8 mouse cellular contexts compared by ENCODE assay signal in the genomic region with DNA sequence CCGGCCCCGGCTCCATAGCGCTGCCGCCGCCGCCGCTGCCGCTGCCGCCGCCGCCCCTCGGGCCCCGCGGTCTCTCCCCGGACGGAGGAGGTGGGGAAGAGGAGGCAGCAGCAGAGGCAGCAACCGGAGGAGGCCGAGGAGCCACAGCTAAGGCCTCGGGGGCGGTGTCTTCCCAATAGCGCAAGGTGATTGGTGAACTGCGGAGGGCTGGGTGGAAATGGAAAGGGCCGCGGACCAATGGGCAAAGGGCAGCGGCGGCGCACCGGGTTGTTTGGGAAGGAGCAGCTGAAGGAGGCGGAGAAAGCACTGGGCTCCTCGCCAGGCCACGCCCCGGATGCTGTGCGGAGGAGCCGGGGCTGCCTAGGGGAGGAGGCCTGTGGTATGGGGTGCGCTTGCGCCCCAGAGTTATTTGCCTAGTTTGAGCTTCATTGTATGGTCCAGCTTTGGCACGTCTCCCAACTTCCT. TPM values are rescaled to one million over a fixed set of nuclear protein-coding genes. Genes with fewer than 3 reads are reported as not detected.
DNase-seq lines count a peak whose midpoint lies in the region; ATAC-seq lines count a peak whose summit lies in the region.

Gene Bmt2 (minus strand): TSS at position 149 of the 465 bp plus-strand sequence.

- H3K27ac ChIP-seq in brown adipose tissue, adult 24 weeks (replicated peaks; ENCODE audit: low read depth, low read length), result peak within 1 kb of the TSS; percentile 36; the same call in 1 of the 2 replicates
- H3K27ac ChIP-seq in heart, embryonic 13.5 days (replicated peaks), result peak within 1 kb of the TSS; percentile 95
- peak within 1 kb of the TSS; percentile 86 for H3K27ac ChIP-seq in liver, embryonic 12.5 days
- H3K27ac ChIP-seq in stomach, embryonic 15.5 days, result peak within 1 kb of the TSS; percentile 92

- H3K9me3 ChIP-seq in heart, embryonic 13.5 days, result no peaks in the 10 kb centered on the region
- no peaks in the 10 kb centered on the region for H3K9me3 ChIP-seq in liver, embryonic 12.5 days (replicated peaks)
- H3K9me3 ChIP-seq in stomach, embryonic 15.5 days, result no peaks in the 10 kb centered on the region

- no peaks in the 10 kb centered on the region for H3K27me3 ChIP-seq in heart, embryonic 13.5 days (replicated peaks)
- H3K27me3 ChIP-seq in liver, embryonic 12.5 days (replicated peaks), result no peaks in the 10 kb centered on the region
- no peaks in the 10 kb centered on the region for H3K27me3 ChIP-seq in stomach, embryonic 15.5 days (replicated peaks)

- peak within 1 kb of the TSS; percentile 85 for H3K4me2 ChIP-seq in heart, embryonic 13.5 days
- H3K4me2 ChIP-seq in liver, embryonic 12.5 days, result peak within 1 kb of the TSS; percentile 89
- H3K4me2 ChIP-seq in stomach, embryonic 15.5 days, result peak within 1 kb of the TSS; percentile 66

- ATAC-seq in heart, embryonic 13.5 days (ENCODE audit: extremely low read depth, insufficient number of reproducible peaks, low FRiP score, low TSS enrichment), result peak; percentile 97
- peak; percentile 99 for ATAC-seq in liver, embryonic 12.5 days
- ATAC-seq in stomach, embryonic 15.5 days (ENCODE audit: insufficient read depth, low FRiP score, low read depth), result peak; percentile 100

- H3K4me3 ChIP-seq in brown adipose tissue, adult 24 weeks (ENCODE audit: insufficient read depth, low read depth, low read length), result peak within 1 kb of the TSS; percentile 91
- H3K4me3 ChIP-seq in heart, embryonic 13.5 days, result peak within 1 kb of the TSS; percentile 92
- H3K4me3 ChIP-seq in liver, embryonic 12.5 days, result peak within 1 kb of the TSS; percentile 84
- peak within 1 kb of the TSS; percentile 87 for H3K4me3 ChIP-seq in stomach, embryonic 15.5 days (replicated peaks)

- peak within 1 kb of the TSS; percentile 94 for H3K9ac ChIP-seq in heart, embryonic 13.5 days
- peak within 1 kb of the TSS; percentile 92 for H3K9ac ChIP-seq in liver, embryonic 12.5 days
- H3K9ac ChIP-seq in stomach, embryonic 15.5 days, result peak within 1 kb of the TSS; percentile 82

- peak; percentile 100 for DNase-seq in CD4-positive, CD25-positive, alpha-beta regulatory T cell, adult 2 months (ENCODE audit: low read depth, low spot score)
- peak; percentile 78 for DNase-seq in fat pad, adult 2 months (ENCODE audit: extremely low read depth, low read depth, low spot score)
- peak; percentile 100 for DNase-seq in kidney, postnatal 10 days
- DNase-seq in natural killer cell, adult 2 months (ENCODE audit: low spot score in 2 of 2), result peak; percentile 97 to 98

- peaks cover 2% of the 10 kb centered on the region; the same call in 1 of the 2 replicates for H3K4me1 ChIP-seq in brown adipose tissue, adult 24 weeks (ENCODE audit: control insufficient read depth, insufficient read depth, insufficient read length, low read length)
- peaks cover 21% of the 10 kb centered on the region for H3K4me1 ChIP-seq in heart, embryonic 13.5 days
- peaks cover 15% of the 10 kb centered on the region for H3K4me1 ChIP-seq in liver, embryonic 12.5 days
- H3K4me1 ChIP-seq in stomach, embryonic 15.5 days, result 0 out of 2 replicates have a peak, but pooled peaks cover 2% of the 10 kb centered on the region

- peaks cover 4% of the 10 kb centered on the region; the same call in 1 of the 2 replicates for H3K36me3 ChIP-seq in heart, embryonic 13.5 days
- no peaks in the 10 kb centered on the region for H3K36me3 ChIP-seq in liver, embryonic 12.5 days
- H3K36me3 ChIP-seq in stomach, embryonic 15.5 days, result no peaks in the 10 kb centered on the region

- under 1% methylated on average over 37 of the region's 37 CpGs for WGBS in heart, embryonic 13.5 days
- WGBS in liver, embryonic 12.5 days (ENCODE audit: insufficient replicate concordance), result under 1% methylated on average over 37 of the region's 37 CpGs
- WGBS in stomach, embryonic 15.5 days, result under 1% methylated on average over 35 of the region's 37 CpGs

RNA-seq across cellular contexts. Expression of gene Bmt2, which starts in this region (rescaled TPM):
- 6.3 and 6.5 TPM in 2 replicates for polyA plus RNA-seq in brown adipose tissue, adult 24 weeks (2012; ENCODE audit: insufficient read depth, insufficient read length, missing spikeins)
- polyA plus RNA-seq in heart, embryonic 13.5 days (2015; fragmentation: Nextera tagmentation; extraction: Ambion mirVana), result 18.1 and 18.2 TPM in 2 replicates
- 6.4 and 7.1 TPM in 2 replicates for polyA plus RNA-seq in liver, embryonic 12.5 days (2016; fragmentation: Nextera tagmentation; extraction: Ambion mirVana)
- polyA plus RNA-seq in stomach, embryonic 15.5 days (2015; fragmentation: Nextera tagmentation; extraction: Ambion mirVana), result 15.6 and 16.1 TPM in 2 replicates

Comparison
In these comparisons a context has a peak if more than half of its experiments do, and no peak if none do; other contexts are left out.
1. Peak in every context shown above with its lines: DNase-seq, ATAC-seq, H3K4me3 ChIP-seq and H3K27ac ChIP-seq.
2. H3K27ac ChIP-seq: peak in every context shown above with its lines; median percentile 95 in heart, embryonic 13.5 days; 92 in stomach, embryonic 15.5 days; 86 in liver, embryonic 12.5 days; 36 in brown adipose tissue, adult 24 weeks.